8 mouse cellular contexts compared by ENCODE assay signal in the genomic region with DNA sequence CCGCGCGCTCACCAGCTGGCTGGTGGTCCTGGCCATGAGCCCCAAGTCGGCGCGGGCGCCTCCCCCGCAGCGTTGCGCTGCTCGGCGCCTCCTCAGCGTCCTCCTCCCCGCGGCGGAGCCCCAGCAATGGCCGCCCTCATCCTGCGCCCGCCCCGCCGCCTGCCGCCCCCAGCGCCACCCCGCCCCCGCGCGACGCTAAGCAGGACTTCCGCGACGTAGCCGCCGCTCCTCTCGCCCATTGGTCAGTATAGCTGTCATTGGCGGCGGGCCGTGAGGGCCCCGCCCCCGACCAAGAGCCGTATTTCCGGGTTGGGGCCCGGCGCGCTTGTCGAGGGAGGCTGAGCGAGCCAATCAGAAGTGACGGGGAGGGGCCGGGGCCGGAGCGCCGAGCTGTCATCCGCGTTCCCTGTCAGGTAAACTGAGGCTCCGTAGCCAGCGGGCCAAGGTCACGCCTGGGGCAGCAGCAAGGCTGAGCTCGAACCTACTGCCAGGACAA. TPM values are rescaled to one million over a fixed set of nuclear protein-coding genes. Genes with fewer than 3 reads are reported as not detected.
A peak's percentile ranks its signal among the peaks of the same experiment; 100 is the strongest.
DNase-seq lines count a peak whose midpoint lies in the region; ATAC-seq and TF ChIP-seq lines count a peak whose summit lies in the region.

No protein-coding gene starts in this region.

- H3ac ChIP-seq in C2C12 (ENCODE audit: control insufficient read depth, insufficient read length, low read depth), result peak overlapping the region; percentile 92

- H3K79me3 ChIP-seq in C2C12 (ENCODE audit: low read depth), result peaks cover 40% of the 10 kb centered on the region

- H3K4me1 ChIP-seq in erythroblast, embryonic 14.5 days (ENCODE audit: control insufficient read depth), result peaks cover 48% of the 10 kb centered on the region
- peaks cover 31% of the 10 kb centered on the region for H3K4me1 ChIP-seq in heart, embryonic 12.5 days (replicated peaks)
- H3K4me1 ChIP-seq in kidney, postnatal 0 days (replicated peaks; ENCODE audit: insufficient read depth, low read length), result peaks cover 13% of the 10 kb centered on the region
- peaks cover 17% of the 10 kb centered on the region for H3K4me1 ChIP-seq in liver, embryonic 11.5 days (replicated peaks; ENCODE audit: control insufficient read depth, insufficient read depth, low read length)
- H3K4me1 ChIP-seq in stomach, embryonic 14.5 days (ENCODE audit: control insufficient read depth, insufficient read depth, low read length), result peaks cover 13% of the 10 kb centered on the region

- peak overlapping the region; percentile 93 for H3K27ac ChIP-seq in heart, embryonic 12.5 days (ENCODE audit: poor library complexity, severe bottlenecking)
- peak overlapping the region; percentile 94 for H3K27ac ChIP-seq in kidney, postnatal 0 days
- peak overlapping the region; percentile 78 for H3K27ac ChIP-seq in liver, embryonic 11.5 days (ENCODE audit: low read depth, low read length)
- H3K27ac ChIP-seq in stomach, embryonic 14.5 days (ENCODE audit: low read length), result peak overlapping the region; percentile 77

- TF ChIP-seq POLR2A in brain, embryonic 14.5 days (IDR thresholded peaks at IDR 0.05; ENCODE audit: borderline replicate concordance, extremely low read depth, insufficient read depth, insufficient read length, poor library complexity, severe bottlenecking), result peak; percentile 90

- no peaks in the 10 kb centered on the region for H3K9me3 ChIP-seq in erythroblast, embryonic 14.5 days (ENCODE audit: control insufficient read depth, low read length)
- H3K9me3 ChIP-seq in heart, embryonic 12.5 days (replicated peaks), result no peaks in the 10 kb centered on the region
- no peaks in the 10 kb centered on the region for H3K9me3 ChIP-seq in kidney, postnatal 0 days (replicated peaks; ENCODE audit: low read length)
- no peaks in the 10 kb centered on the region for H3K9me3 ChIP-seq in liver, embryonic 11.5 days (ENCODE audit: control insufficient read depth, low read length)
- no peaks in the 10 kb centered on the region for H3K9me3 ChIP-seq in stomach, embryonic 14.5 days (ENCODE audit: control insufficient read depth, low read depth, low read length)

- H3K4me3 ChIP-seq in C2C12 (ENCODE audit: insufficient read depth, poor library complexity, severe bottlenecking), result peak overlapping the region; percentile 69
- H3K4me3 ChIP-seq in erythroblast, embryonic 14.5 days (replicated peaks), result peak overlapping the region; percentile 91
- H3K4me3 ChIP-seq in heart, embryonic 12.5 days, result peak overlapping the region; percentile 98
- peak overlapping the region; percentile 92 for H3K4me3 ChIP-seq in kidney, postnatal 0 days (replicated peaks; ENCODE audit: low read depth, low read length)
- H3K4me3 ChIP-seq in liver, embryonic 11.5 days (ENCODE audit: low read depth, low read length), result peak overlapping the region; percentile 75
- peak overlapping the region; percentile 92 for H3K4me3 ChIP-seq in stomach, embryonic 14.5 days (ENCODE audit: low read depth, low read length)

- H3K36me3 ChIP-seq in C2C12 (ENCODE audit: control insufficient read depth, insufficient read depth), result peaks cover 8% of the 10 kb centered on the region
- H3K36me3 ChIP-seq in erythroblast, embryonic 14.5 days (ENCODE audit: control insufficient read depth), result peaks cover 29% of the 10 kb centered on the region
- no peaks in the 10 kb centered on the region for H3K36me3 ChIP-seq in heart, embryonic 12.5 days
- no peaks in the 10 kb centered on the region for H3K36me3 ChIP-seq in kidney, postnatal 0 days (ENCODE audit: insufficient read depth, low read length)
- no peaks in the 10 kb centered on the region for H3K36me3 ChIP-seq in liver, embryonic 11.5 days (ENCODE audit: control insufficient read depth, insufficient read depth, low read length)
- no peaks in the 10 kb centered on the region for H3K36me3 ChIP-seq in stomach, embryonic 14.5 days (ENCODE audit: control insufficient read depth, insufficient read depth, low read length)

- peak; percentile 98 for ATAC-seq in heart, embryonic 12.5 days (ENCODE audit: insufficient number of reproducible peaks, low FRiP score)
- peak; percentile 98 for ATAC-seq in kidney, postnatal 0 days (replicated peaks; ENCODE audit: low FRiP score, low read depth)
- peak; percentile 97 for ATAC-seq in liver, embryonic 11.5 days (replicated peaks; ENCODE audit: low FRiP score)
- ATAC-seq in stomach, embryonic 14.5 days (ENCODE audit: insufficient number of reproducible peaks, insufficient read depth, low FRiP score, low read depth), result peak; percentile 98

- DNase-seq in brain, embryonic 14.5 days (ENCODE audit: low read depth), result peak; percentile 99
- DNase-seq in kidney, postnatal 0 days (ENCODE audit: low spot score), result peak; percentile 99
- DNase-seq in liver, embryonic 11.5 days (ENCODE audit: low spot score), result peak; percentile 92
- peak; percentile 97 for DNase-seq in naive thymus-derived CD4-positive, alpha-beta T cell, adult 2 months (ENCODE audit: low read depth)

- H3K79me2 ChIP-seq in C2C12 (ENCODE audit: control insufficient read depth, insufficient read depth), result peaks cover 48% of the 10 kb centered on the region

- H3K9ac ChIP-seq in heart, embryonic 12.5 days, result peak overlapping the region; percentile 97
- H3K9ac ChIP-seq in kidney, postnatal 0 days (ENCODE audit: low read depth, low read length), result peak overlapping the region; percentile 94
- peak overlapping the region; percentile 85 for H3K9ac ChIP-seq in liver, embryonic 11.5 days (ENCODE audit: low read depth, low read length)
- peak overlapping the region; percentile 97 for H3K9ac ChIP-seq in stomach, embryonic 14.5 days (replicated peaks; ENCODE audit: low read depth, low read length)

- TF ChIP-seq CTCF in C2C12 (IDR thresholded peaks at IDR 0.05; ENCODE audit: control insufficient read depth, insufficient read depth, insufficient read length), result no peak
- TF ChIP-seq CTCF in brain, embryonic 14.5 days (IDR thresholded peaks at IDR 0.05; ENCODE audit: borderline replicate concordance, extremely low read depth, insufficient read depth, insufficient read length), result no peak
- TF ChIP-seq CTCF in kidney, postnatal 0 days (IDR thresholded peaks at IDR 0.05; ENCODE audit: low read depth), result no peak

- no peaks in the 10 kb centered on the region for H3K27me3 ChIP-seq in C2C12 (ENCODE audit: control insufficient read depth, insufficient read depth, insufficient read length)
- H3K27me3 ChIP-seq in erythroblast, embryonic 14.5 days (ENCODE audit: control insufficient read depth), result no peaks in the 10 kb centered on the region
- H3K27me3 ChIP-seq in heart, embryonic 12.5 days (replicated peaks), result no peaks in the 10 kb centered on the region
- no peaks in the 10 kb centered on the region for H3K27me3 ChIP-seq in kidney, postnatal 0 days (ENCODE audit: insufficient read depth, low read length)
- no peaks in the 10 kb centered on the region for H3K27me3 ChIP-seq in liver, embryonic 11.5 days (replicated peaks; ENCODE audit: control insufficient read depth, insufficient read depth, low read length)
- no peaks in the 10 kb centered on the region for H3K27me3 ChIP-seq in stomach, embryonic 14.5 days (ENCODE audit: control insufficient read depth, insufficient read depth, low read length)

- WGBS in heart, embryonic 12.5 days, result 0% methylated on average over 46 of the region's 57 CpGs
- under 1% methylated on average over 53 of the region's 57 CpGs for WGBS in kidney, postnatal 0 days
- WGBS in liver, embryonic 11.5 days, result under 1% methylated on average over 55 of the region's 57 CpGs
- under 1% methylated on average over 46 of the region's 57 CpGs for WGBS in stomach, embryonic 14.5 days

- peak overlapping the region; percentile 85 for H3K4me2 ChIP-seq in heart, embryonic 12.5 days
- H3K4me2 ChIP-seq in kidney, postnatal 0 days (ENCODE audit: low read length), result peak overlapping the region; percentile 79
- H3K4me2 ChIP-seq in liver, embryonic 11.5 days, result peak overlapping the region; percentile 84
- peak overlapping the region; percentile 51 for H3K4me2 ChIP-seq in stomach, embryonic 14.5 days (replicated peaks; ENCODE audit: low read depth, low read length)

TF ChIP-seq in C2C12, 6 proteins besides CTCF, POLR2A, EP300 and RAD21:
- no peak for TF ChIP-seq MYOG (IDR thresholded peaks at IDR 0.05; ENCODE audit: control insufficient read depth, extremely low read depth, insufficient read length)
- TF ChIP-seq CEBPB (IDR thresholded peaks at IDR 0.05; ENCODE audit: low read depth), result no peak
- TF ChIP-seq FOSL1 (IDR thresholded peaks at IDR 0.05; ENCODE audit: insufficient read depth, low read length, poor library complexity, severe bottlenecking), result no peak
- no peak for TF ChIP-seq USF1 (IDR thresholded peaks at IDR 0.05; ENCODE audit: low read depth)
- no peak for TF ChIP-seq MYOD1 (IDR thresholded peaks at IDR 0.05; ENCODE audit: control insufficient read depth, insufficient read length, low read depth)
- TF ChIP-seq MAX (IDR thresholded peaks at IDR 0.05), result no peak

RNA-seq across cellular contexts. Expression of a gene that starts 9.3 kb away (rescaled TPM):
- polyA plus RNA-seq in C2C12 (2012; fragmentation: generic; extraction: Trizol), result 7.4 TPM
- polyA plus RNA-seq in brain, embryonic 14.5 days (2012; rRNA removed), result 28.2 and 37.3 TPM in 2 replicates
- 3.3 and 3.7 TPM in 2 replicates for polyA plus RNA-seq in erythroblast, embryonic 14.5 days (2012)
- polyA plus RNA-seq in heart, embryonic 12.5 days (2016; fragmentation: Nextera tagmentation; extraction: Ambion mirVana), result 46.9 and 48.6 TPM in 2 replicates
- polyA plus RNA-seq in kidney, postnatal 0 days (2015; fragmentation: Nextera tagmentation; extraction: Ambion mirVana), result 28.7 and 29.4 TPM in 2 replicates
- 31.8 and 37.0 TPM in 2 replicates for polyA plus RNA-seq in liver, embryonic 11.5 days (2014; fragmentation: Nextera tagmentation; extraction: Ambion mirVana)
- 43.9 and 44.3 TPM in 2 replicates for polyA plus RNA-seq in stomach, embryonic 14.5 days (2014; fragmentation: Nextera tagmentation; extraction: Ambion mirVana)

RNA-seq across cellular contexts. Expression of a gene that starts 22.1 kb away (rescaled TPM):
- polyA plus RNA-seq in C2C12 (2012; fragmentation: generic; extraction: Trizol), result 41.9 TPM
- 37.2 and 40.7 TPM in 2 replicates for polyA plus RNA-seq in brain, embryonic 14.5 days (2012; rRNA removed)
- 7.0 and 9.1 TPM in 2 replicates for polyA plus RNA-seq in erythroblast, embryonic 14.5 days (2012)
- polyA plus RNA-seq in heart, embryonic 12.5 days (2016; fragmentation: Nextera tagmentation; extraction: Ambion mirVana), result 28.1 and 28.8 TPM in 2 replicates
- polyA plus RNA-seq in kidney, postnatal 0 days (2015; fragmentation: Nextera tagmentation; extraction: Ambion mirVana), result 47.9 and 52.5 TPM in 2 replicates
- polyA plus RNA-seq in liver, embryonic 11.5 days (2014; fragmentation: Nextera tagmentation; extraction: Ambion mirVana), result 30.5 and 35.2 TPM in 2 replicates
- polyA plus RNA-seq in stomach, embryonic 14.5 days (2014; fragmentation: Nextera tagmentation; extraction: Ambion mirVana), result 28.2 and 29.7 TPM in 2 replicates

RNA-seq across cellular contexts. Expression of a gene that starts 28.0 kb away (rescaled TPM):
- polyA plus RNA-seq in C2C12 (2012; fragmentation: generic; extraction: Trizol), result 377 TPM
- polyA plus RNA-seq in brain, embryonic 14.5 days (2012; rRNA removed), result 1,361 and 1,487 TPM in 2 replicates
- 65.8 and 80.2 TPM in 2 replicates for polyA plus RNA-seq in erythroblast, embryonic 14.5 days (2012)
- polyA plus RNA-seq in heart, embryonic 12.5 days (2016; fragmentation: Nextera tagmentation; extraction: Ambion mirVana), result 534 and 535 TPM in 2 replicates
- polyA plus RNA-seq in kidney, postnatal 0 days (2015; fragmentation: Nextera tagmentation; extraction: Ambion mirVana), result 974 and 1,011 TPM in 2 replicates
- polyA plus RNA-seq in liver, embryonic 11.5 days (2014; fragmentation: Nextera tagmentation; extraction: Ambion mirVana), result 476 and 499 TPM in 2 replicates
- polyA plus RNA-seq in stomach, embryonic 14.5 days (2014; fragmentation: Nextera tagmentation; extraction: Ambion mirVana), result 506 and 549 TPM in 2 replicates

Comparison
In these comparisons a context has a peak if more than half of its experiments do, and no peak if none do; other contexts are left out.
1. Peak in every context shown above with its lines: DNase-seq, ATAC-seq, H3K4me3 ChIP-seq and H3K27ac ChIP-seq.